Mouse (Mus musculus) limb, embryonic 14.5 days (tissue): ENCODE data around the gene Irak1bp1. TPM values are rescaled to one million over a fixed set of nuclear protein-coding genes. Genes with fewer than 3 reads are reported as not detected.

ENCODE experiments used
- ATAC-seq: fragments of 200-750 bp; cut with Nextera tagmentation; 2 replicates; pipeline ENCODE4 v1.8.0; 2017; ENCODE audit warnings: low read depth, moderate number of reproducible peaks, moderate TSS enrichment; ENCODE audit not compliant: low FRiP score
- DNase-seq: peaks from one replicate; pipeline ENCODE4 v3.0.0-alpha.2; 2015; ENCODE audit warnings: low spot score
- H3K27ac ChIP-seq: fragments of 300-500 bp; sonication (generic); replicated peaks from 2 replicates; pipeline ENCODE4 v1.5.1; 2014; ENCODE audit warnings: low read depth, mild to moderate bottlenecking, low read length, moderate library complexity, mixed read lengths
- H3K27me3 ChIP-seq: fragments of 300-500 bp; sonication (generic); 2 replicates; pipeline ENCODE4 v1.6.1; 2014; ENCODE audit warnings: low read length, mixed read lengths; ENCODE audit not compliant: control insufficient read depth, insufficient read depth
- H3K36me3 ChIP-seq: fragments of 300-500 bp; sonication (generic); 2 replicates; pipeline ENCODE4 v1.6.1; 2014; ENCODE audit warnings: mild to moderate bottlenecking, low read length, moderate library complexity, mixed read lengths; ENCODE audit not compliant: control insufficient read depth, insufficient read depth
- H3K4me1 ChIP-seq: fragments of 300-500 bp; sonication (generic); 2 replicates; pipeline ENCODE4 v1.6.1; 2014; ENCODE audit warnings: antibody characterized with exemption, low read length, mixed read lengths; ENCODE audit not compliant: control insufficient read depth, insufficient read depth
- H3K4me2 ChIP-seq: fragments of 300-500 bp; sonication (generic); replicated peaks from 2 replicates; pipeline ENCODE4 v1.6.1; 2014; ENCODE audit warnings: low read depth, mild to moderate bottlenecking, low read length, moderate library complexity; ENCODE audit not compliant: severe bottlenecking
- H3K4me3 ChIP-seq: fragments of 300-500 bp; sonication (generic); replicated peaks from 2 replicates; pipeline ENCODE4 v1.5.1; 2014; ENCODE audit warnings: low read length
- H3K9ac ChIP-seq: fragments of 300-500 bp; sonication (generic); 2 replicates; pipeline ENCODE4 v1.6.1; 2014; ENCODE audit warnings: mild to moderate bottlenecking, low read depth, low read length, moderate library complexity; ENCODE audit not compliant: severe bottlenecking
- H3K9me3 ChIP-seq: fragments of 300-500 bp; sonication (generic); 2 replicates; pipeline ENCODE4 v1.6.1; 2016; ENCODE audit warnings: low read length; ENCODE audit not compliant: control insufficient read depth
- POLR2A ChIP-seq: fragments of 200-500 bp; IDR thresholded peaks from 2 replicates; pipeline ENCODE4 v1.8.0; 2012; ENCODE audit warnings: inconsistent platforms, mild to moderate bottlenecking, moderate library complexity, borderline replicate concordance; ENCODE audit not compliant: insufficient read depth, insufficient read length; ENCODE audit errors: extremely low read depth
- WGBS: fragments of 180-500 bp; shearing (Covaris S2); extraction: QIAGEN DNeasy Blood & Tissue Kit; methylation state at CpG from one replicate; pipeline ENCODE4 v1.1.7; 2014; 5-methylcytosine and 5-hydroxymethylcytosine counted together
- polyA plus RNA-seq, 2 experiments: library from polyadenylated mRNA; depleted of rRNA in 1 of 2; stranded (reverse) in 1 of 2; unstranded in 1 of 2; fragments of >200 nt; fragmentation: Nextera tagmentation in 1 of 2; extraction: Ambion mirVana in 1 of 2; gene quantifications; 2 replicates each; pipeline versions ENCODE4 v1.2.1 to v1.2.3; 2012 to 2014

The Irak1bp1 gene
- polyA plus RNA-seq (2012; rRNA removed) (14.8 and 15.4 TPM in 2 replicates), polyA plus RNA-seq (2014; fragmentation: Nextera tagmentation; extraction: Ambion mirVana) (24.3 and 25.8 TPM in 2 replicates)

GRCm38 (mm10) chr9:82829007-82829689 is at the start of gene Irak1bp1:
Gene Irak1bp1, plus strand, starts transcription at chr9:82829540.
- Histone ChIP-seq H3K36me3 (no peaks in the 10 kb centered on the region), H3K4me3 (peak within 1 kb of the TSS; percentile 82), H3K4me2 (peak within 1 kb of the TSS; percentile 56), H3K27me3 (no peaks in the 10 kb centered on the region), H3K9ac (peak within 1 kb of the TSS; percentile 88), H3K27ac (peak within 1 kb of the TSS; percentile 90), H3K9me3 (no peaks in the 10 kb centered on the region), H3K4me1 (peaks cover 5% of the 10 kb centered on the region)
- ATAC-seq: 0 out of 2 replicates have a peak, but pooled peaks have one; percentile 1
- TF ChIP-seq POLR2A: no peak
- WGBS: 16% methylated on average over 20 of the region's 20 CpGs
- DNase-seq: no peak

GRCm38 (mm10) chr9:82788375-82788774 is 41.0 kb upstream of the Irak1bp1 start:
- no peak for ATAC-seq
- Histone ChIP-seq H3K9ac (no peak overlapping the region; the same call in 1 of the 2 replicates), H3K36me3 (no peaks in the 10 kb centered on the region), H3K27me3 (no peaks in the 10 kb centered on the region), H3K4me2 (no peak overlapping the region), H3K9me3 (no peaks in the 10 kb centered on the region), H3K4me1 (no peaks in the 10 kb centered on the region), H3K27ac (no peak overlapping the region), H3K4me3 (no peak overlapping the region)
- no peak for DNase-seq
- no peak for TF ChIP-seq POLR2A
- WGBS: 83% methylated on average over 9 of the region's 9 CpGs

GRCm38 (mm10) chr9:82800360-82800759 is 29.0 kb upstream of the Irak1bp1 start:
- no peak overlapping the region for H3K27ac ChIP-seq
- no peaks in the 10 kb centered on the region for H3K9me3 ChIP-seq
- no peaks in the 10 kb centered on the region for H3K36me3 ChIP-seq
- no peaks in the 10 kb centered on the region for H3K27me3 ChIP-seq
- H3K4me2 ChIP-seq: no peak overlapping the region
- no peak for TF ChIP-seq POLR2A
- no peak overlapping the region for H3K9ac ChIP-seq
- no peak for DNase-seq
- H3K4me3 ChIP-seq: no peak overlapping the region
- H3K4me1 ChIP-seq: no peaks in the 10 kb centered on the region
- 70% methylated on average over 8 of the region's 8 CpGs for WGBS
- no peak for ATAC-seq

GRCm38 (mm10) chr9:82807129-82807528 is 22.2 kb upstream of the Irak1bp1 start:
- ATAC-seq: no peak
- Histone ChIP-seq H3K27ac (no peak overlapping the region), H3K9me3 (no peaks in the 10 kb centered on the region), H3K4me3 (no peak overlapping the region), H3K4me1 (no peaks in the 10 kb centered on the region), H3K4me2 (no peak overlapping the region), H3K36me3 (no peaks in the 10 kb centered on the region), H3K9ac (no peak overlapping the region), H3K27me3 (no peaks in the 10 kb centered on the region)
- DNase-seq: no peak
- WGBS: 13% methylated on average over 1 of the region's 1 CpGs
- TF ChIP-seq POLR2A: no peak

- no peak for DNase-seq
- Histone ChIP-seq H3K27me3 (no peaks in the 10 kb centered on the region), H3K36me3 (no peaks in the 10 kb centered on the region), H3K9ac (no peak overlapping the region), H3K4me2 (no peak overlapping the region), H3K4me3 (no peak overlapping the region), H3K27ac (no peak overlapping the region), H3K4me1 (no peaks in the 10 kb centered on the region), H3K9me3 (no peaks in the 10 kb centered on the region)
- ATAC-seq: no peak
- no peak for TF ChIP-seq POLR2A
- 57% methylated on average over 5 of the region's 5 CpGs for WGBS
Measured at GRCm38 (mm10) chr9:82807635-82808034, 21.7 kb upstream of the Irak1bp1 start.
